Mouse (Mus musculus): ENCODE measurements at regions not wholly inside any gene's neighbourhood (a gene's known extent, or its start where the extent isn't known, plus 50 kb on each side); places are given as distances from the start of the nearest gene placed in this dataset.

DNA sequence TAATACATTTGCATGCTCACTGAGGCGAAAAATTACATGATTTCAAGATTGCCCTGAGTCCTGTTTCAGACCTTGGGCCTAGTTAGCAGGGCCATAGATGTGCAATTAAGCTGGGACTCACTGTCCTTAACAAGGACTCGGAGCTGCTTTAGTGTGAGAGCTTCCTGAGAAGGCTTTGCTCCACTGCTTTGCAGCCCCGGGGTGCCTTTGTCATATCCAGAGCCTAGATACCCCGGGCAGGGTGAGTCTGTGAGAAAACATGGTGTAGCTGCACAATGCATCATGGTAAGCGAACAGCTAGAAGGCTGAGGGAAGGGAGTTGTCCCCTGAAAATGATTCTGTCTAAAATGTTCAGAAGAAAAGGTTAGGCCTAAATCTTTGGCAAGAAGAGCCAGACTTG lies 123.1 kb downstream of the Spata19 start:
- no peak for TF ChIP-seq CTCF (IDR thresholded peaks at IDR 0.05; ENCODE audit: low read depth)
- no peak for TF ChIP-seq EP300 (IDR thresholded peaks at IDR 0.05; ENCODE audit: low read depth)

All from liver, postnatal 0 days (tissue).